Mouse (Mus musculus): ENCODE results near the gene Kat5.

Gene Kat5

DNA sequence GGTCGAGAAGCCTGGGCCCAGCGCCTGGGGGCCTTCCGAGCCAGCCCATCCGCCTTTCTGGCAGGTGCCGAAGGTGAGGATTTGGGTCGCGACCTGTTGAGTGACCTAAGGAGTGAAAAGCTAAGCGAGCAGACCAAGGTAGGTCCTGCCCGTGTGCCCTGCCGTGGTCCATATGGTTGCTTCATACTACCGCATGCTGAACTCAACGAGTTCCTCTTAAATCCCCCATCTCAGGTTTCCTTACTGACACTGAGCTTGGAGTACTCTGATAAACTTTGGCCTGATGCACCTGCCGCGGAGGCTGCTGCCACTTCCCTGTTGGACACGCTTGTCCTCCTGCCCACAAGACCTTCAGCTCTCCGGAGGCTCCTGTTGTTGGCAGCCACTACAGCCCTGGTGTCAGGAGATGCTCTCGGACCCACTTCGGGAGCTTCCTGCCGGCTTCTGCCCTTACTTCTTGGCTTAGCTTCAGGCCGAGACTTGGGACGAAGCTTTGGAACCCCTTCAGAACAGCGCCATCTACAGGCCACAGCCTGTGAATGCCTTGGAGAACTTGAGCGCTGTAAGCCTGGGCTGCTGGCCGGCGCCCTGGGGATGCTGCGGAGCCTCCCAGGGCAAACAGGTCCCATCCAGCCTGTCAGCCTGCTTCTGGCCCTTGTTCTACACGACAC, 41.4 kb downstream of the Kat5 start:
- no peak for TF ChIP-seq GATA4 (IDR thresholded peaks at IDR 0.05; ENCODE audit: insufficient replicate concordance, low read length)

DNA sequence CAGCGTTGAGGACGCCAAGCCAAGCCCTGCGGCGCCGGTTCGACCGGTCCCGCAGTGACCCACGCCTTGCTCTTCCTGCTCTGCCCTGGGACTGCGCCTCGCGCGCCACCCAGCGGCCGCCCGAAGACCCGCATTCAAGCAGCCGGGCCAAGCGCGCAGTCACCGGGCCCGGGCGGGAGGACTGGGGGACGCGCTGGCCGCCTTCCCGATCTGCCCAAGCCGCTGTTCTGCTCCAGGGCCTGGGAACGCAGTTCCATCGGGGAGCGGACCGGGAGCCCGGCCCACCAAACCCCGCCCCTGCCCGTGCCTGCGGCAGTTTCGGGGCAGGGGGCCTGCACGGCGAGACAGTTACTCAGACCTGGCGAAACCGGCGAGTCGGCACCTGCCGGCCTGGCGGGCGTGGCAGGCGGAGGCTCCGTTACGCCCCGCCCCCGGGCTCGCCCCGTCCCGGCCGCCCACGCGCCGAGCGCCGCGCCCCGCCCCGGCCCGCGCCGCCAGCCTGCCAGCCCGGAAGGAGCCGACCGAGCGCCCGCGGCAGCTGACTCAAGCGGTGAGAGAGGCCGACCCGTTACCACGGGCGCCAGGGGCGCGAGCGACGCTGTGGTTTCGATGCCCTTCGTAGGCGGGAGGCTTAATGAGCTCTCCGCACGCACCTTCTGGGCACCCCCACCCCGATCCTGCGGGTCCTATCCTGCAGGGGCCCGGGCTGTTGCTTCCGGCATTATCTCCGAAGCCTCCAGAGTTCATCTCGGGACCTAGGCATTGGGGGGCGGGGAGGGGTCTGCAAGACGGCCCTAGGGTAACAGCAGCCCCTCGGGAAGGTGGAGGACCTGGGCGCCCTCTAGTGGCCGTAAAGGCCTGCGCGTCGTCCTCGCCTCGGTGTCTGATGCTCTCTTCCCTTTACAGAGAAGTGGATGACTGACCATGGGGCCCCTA, 42.2 kb downstream of the Kat5 start, which contains the start of gene Ap5b1:
Gene Ap5b1, plus strand, starts transcription at position 492 of the 936 bp plus-strand sequence.
- no peak for TF ChIP-seq GATA4 (IDR thresholded peaks at IDR 0.05; ENCODE audit: insufficient replicate concordance, low read length)

DNA sequence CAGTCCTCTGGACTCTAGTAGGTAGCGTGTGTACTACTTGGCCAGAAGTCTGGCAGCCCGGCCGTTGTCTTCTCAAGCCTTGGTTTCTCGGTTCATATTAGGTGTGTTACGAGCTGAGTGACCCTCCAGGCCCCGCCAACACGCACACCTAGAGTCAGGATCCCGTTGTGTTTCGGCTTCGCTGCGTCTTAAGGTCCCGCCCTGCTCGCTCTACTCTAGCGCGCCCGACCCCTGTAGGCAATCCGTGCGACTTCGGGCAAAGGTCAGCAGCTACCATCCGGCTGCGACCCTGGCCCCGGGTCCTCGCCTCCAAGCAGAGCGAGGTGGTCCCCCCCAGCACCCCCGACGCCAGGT, 42.9 kb downstream of the Kat5 start:
- no peak for TF ChIP-seq GATA4 (IDR thresholded peaks at IDR 0.05; ENCODE audit: insufficient replicate concordance, low read length)

DNA sequence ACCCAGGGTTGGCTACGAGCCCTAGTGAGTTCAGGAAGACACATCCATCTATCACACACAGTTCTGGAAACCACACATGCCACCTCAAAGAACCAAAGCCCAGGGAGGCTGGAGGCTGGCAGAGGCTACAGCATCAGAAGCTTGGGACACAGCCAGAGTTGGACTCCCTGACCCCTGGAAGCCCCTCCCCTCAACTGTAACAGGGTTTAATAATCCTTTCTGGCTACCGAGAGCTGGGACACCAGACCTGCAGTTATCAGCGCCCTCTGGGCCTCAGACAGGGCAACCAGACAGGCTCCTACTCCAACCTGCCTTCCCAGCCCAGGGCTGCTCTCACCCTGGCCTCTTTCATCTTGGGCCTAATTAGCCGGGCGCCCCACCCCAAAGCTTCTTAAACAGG, 43.7 kb downstream of the Kat5 start:
- TF ChIP-seq GATA4 (IDR thresholded peaks at IDR 0.05; ENCODE audit: insufficient replicate concordance, low read length), result no peak

DNA sequence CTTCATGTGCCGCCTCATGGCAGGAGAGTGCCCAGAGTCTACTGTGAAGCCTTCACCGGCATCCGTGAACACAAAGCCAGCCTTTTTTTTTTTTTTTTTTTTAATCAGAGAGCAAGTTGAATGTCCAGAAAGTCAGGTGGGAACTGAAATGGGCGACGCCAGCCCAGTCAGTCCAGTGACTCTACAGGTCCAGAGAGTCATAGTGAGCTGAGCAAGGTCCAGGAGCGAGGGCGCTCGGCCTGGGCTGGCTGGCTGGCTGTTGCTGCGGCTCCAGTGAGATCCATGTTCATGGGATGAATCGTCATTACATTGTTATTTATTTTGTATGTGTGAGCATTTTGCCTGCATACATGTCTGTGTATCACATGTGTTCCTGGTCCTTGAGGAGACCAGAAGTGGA, 47.3 kb downstream of the Kat5 start:
- no peak for TF ChIP-seq GATA4 (IDR thresholded peaks at IDR 0.05; ENCODE audit: insufficient replicate concordance, low read length)

DNA sequence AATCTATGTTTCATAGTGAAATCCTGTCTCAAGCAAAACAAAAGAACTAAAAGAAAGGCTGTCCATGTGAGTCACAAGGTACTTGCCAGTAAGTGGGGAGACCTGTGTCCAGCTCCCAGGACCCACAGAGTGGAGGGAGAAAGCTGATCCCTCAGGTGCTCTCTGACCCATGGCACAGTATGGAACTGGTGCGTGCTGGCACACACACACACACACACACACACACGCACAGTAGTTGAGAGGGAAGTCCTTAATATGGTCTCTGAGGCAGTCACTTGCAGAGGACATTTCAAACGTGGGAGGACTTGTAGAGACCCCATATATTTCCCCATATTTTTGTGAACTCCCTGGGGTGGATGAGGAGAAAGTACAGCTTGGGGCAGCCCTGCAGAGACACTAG, 48.2 kb downstream of the Kat5 start:
- no peak for TF ChIP-seq GATA4 (IDR thresholded peaks at IDR 0.05; ENCODE audit: insufficient replicate concordance, low read length)

DNA sequence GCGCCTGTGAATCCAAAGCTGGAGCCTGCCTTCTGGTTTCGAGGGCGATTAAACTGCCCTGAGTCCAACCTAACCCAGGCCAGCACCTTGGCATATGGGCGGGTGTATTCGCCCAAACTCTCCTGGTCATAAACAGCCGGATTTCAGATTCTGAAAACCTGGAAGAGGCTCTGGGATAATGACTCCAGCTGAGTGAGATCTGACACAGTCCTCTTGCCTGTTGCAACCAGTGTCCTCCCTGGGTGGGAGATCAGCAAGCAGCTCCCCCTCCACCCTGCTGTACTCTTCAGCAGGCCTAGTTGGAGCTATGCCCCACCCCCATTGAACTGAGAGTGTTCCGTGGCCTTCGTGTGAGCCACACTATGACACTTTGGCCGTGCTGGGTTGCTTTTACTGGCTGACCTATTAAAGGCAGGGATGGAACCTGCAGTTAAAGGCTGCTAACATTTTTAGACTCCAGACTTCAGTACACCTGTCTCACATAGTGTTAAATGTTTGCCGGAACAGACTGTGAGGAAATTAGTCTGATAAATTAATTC, 48.7 kb downstream of the Kat5 start:
- no peak for TF ChIP-seq GATA4 (IDR thresholded peaks at IDR 0.05; ENCODE audit: insufficient replicate concordance, low read length)

DNA sequence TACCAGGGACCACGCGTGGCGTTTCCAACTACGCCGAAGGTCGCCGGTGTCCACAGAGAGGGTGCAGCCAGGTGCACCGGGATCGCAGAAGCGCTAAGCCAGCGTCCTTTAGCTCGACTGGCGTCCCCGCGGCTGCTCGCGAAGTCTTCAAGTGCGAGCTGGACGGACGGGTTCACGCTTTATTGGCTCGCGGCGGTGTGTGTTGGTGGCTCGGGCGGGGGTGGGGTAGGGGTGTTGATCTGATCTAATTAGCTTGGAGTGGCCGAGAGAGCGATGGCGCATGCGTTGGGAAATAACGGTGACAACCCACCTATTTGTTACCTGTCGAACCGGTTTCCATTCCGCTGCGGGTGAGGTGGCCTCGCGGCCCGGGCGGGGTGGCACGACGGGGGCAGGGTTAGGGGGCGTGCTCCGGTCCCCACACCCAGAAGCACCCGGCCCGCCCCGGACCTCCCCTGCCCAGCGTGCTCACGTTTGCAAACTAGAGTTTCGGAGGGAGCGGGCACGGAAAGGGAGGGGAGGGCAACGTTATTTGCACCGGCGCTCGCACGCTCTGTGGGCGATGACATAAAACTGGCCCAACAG, 49.5 kb downstream of the Kat5 start, which contains the start of gene Ovol1:
Gene Ovol1, minus strand, starts transcription at position 190 of the 585 bp plus-strand sequence.
- no peak for TF ChIP-seq GATA4 (IDR thresholded peaks at IDR 0.05; ENCODE audit: insufficient replicate concordance, low read length)

DNA sequence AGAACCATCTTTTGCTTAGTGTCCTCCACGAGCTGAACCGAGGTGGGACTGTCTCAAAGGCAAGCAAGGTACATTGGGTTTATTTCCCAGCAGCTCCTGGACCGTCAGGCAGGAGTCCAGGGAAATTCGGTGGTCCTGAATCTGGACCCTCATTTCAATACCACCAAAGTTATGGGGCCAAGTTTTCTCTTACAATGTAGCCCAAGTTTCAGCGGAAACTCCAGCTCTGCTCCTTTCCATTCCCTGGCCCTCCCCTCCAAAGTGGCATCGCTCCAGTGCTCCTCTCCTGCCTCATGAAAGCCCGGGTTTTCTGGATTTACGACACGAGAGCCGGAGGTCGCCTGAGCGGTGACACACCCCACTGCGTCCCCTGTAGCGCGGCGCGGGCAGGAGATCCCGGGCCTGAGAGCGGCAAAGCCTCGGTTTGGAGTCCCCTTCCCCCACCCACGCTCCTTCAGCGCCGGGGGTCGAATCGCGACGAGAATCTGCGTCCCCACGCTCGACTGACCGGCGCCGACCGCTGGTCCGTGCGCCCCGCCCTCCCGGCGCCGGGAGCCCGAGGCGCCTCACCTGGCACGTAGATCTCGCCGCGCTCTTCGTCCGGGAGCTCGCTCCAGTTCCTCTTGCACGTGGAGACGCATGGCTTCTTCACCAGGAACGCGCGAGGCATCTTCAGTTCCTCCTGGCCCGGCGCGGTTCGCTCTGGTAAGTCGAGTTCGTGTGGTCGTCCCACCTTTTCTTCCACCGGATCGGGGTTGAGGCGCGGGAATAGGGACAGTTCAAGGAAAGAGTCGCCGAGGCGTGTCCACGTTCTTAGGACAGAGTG, 50.2 kb downstream of the Kat5 start:
- TF ChIP-seq GATA4 (IDR thresholded peaks at IDR 0.05; ENCODE audit: insufficient replicate concordance, low read length), result no peak

DNA sequence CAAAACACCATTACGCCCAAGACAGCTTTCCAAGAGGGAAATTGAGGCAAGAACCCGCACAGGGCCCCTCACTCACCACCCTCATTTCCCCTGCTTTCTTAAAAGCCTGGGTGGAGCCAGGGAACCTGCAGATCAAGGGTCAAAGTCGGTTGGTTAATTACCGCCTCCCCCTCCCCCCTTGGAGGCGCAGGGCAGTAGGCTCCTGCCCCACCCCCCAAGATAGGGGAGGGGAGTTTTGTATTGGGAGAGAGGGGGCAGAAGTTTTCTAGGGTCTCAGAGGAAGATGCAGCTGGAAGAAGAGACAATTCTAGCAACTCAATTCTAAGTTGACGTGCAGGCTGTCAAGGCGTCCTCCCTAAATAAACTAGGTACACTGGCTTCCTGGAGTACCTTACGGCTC, 50.8 kb downstream of the Kat5 start:
- TF ChIP-seq GATA4 (IDR thresholded peaks at IDR 0.05; ENCODE audit: insufficient replicate concordance, low read length), result no peak

DNA sequence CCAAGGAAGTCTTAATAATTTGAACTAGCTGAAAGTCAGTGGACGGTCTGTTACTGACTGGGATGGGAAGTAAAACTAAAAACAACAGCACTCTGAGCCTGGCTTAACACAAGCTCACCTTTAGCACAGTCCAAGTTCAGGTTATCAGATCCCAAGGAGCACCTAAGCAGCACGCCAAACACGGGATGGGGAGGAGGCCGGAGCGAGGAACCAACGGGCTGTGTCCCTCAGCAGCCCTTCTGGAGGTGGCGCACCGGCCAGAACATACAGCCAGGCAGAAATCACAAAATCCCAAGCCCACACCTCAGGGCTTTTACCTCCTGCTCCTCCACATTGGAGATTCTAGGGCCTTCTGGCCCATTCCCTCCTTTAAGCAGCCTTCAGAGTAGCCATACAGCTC, 51.3 kb downstream of the Kat5 start:
- no peak for TF ChIP-seq GATA4 (IDR thresholded peaks at IDR 0.05; ENCODE audit: insufficient replicate concordance, low read length)

DNA sequence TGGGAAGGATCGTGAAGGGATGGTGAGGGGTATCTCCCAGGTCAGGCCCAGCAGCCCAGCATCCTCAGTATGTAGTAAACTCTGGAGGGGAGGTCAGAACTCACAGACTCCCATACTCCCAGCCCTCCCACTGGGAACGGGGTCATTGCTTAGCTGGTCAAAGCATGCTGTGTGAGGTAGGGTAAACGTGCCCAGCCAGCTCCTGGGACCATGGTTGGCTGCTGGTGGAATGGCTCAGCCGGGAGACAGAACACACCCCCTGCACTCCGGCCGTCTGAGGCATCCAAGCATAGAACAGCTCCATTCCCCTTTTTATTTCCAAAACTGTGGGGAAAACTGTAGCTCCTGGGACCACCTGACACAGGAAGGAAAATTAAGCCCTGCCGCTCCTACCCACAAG, 51.9 kb downstream of the Kat5 start:
- TF ChIP-seq GATA4 (IDR thresholded peaks at IDR 0.05; ENCODE audit: insufficient replicate concordance, low read length), result no peak

DNA sequence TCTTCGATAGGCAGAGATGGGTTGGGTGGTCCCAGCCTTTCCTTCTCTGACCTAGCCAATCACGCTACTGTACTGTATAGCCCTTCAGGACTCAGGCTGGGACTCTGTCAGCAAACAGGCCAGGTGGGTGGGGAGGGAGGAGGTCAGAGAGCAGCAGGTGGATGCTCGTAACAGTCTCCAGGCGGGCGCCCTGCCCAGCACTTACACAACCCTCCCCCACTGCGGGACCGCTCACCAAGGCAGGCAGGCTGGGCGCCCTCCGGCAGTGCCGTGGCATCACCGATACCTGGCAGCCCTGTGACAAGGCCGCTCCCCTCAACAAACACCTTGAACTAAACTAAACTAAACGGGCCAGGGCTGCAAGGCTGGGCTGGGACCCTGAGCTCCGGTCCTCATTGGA, 55.8 kb downstream of the Kat5 start:
- no peak for TF ChIP-seq GATA4 (IDR thresholded peaks at IDR 0.05; ENCODE audit: insufficient replicate concordance, low read length)

DNA sequence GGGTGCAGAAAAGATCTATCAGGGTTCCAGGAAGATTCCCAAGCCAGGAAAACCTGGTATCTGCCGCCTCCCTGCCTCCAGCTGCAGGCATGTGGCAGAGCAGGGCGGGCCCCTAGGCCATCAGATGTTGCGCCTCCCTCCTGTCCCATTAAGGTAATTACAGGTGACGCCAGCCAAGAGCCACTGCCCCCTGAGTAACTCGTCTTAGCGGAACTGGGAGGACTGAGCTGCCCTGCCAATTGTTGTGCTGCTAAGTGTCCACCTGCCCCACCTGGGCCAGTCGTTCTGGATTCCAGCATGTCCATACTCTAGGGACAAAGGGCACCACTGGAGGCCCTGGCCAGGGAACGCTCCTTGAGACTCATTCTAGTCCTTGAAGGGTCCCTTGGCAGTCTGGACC, 56.2 kb downstream of the Kat5 start:
- TF ChIP-seq GATA4 (IDR thresholded peaks at IDR 0.05; ENCODE audit: insufficient replicate concordance, low read length), result no peak
